Comparison of ENCODE assay signal across 1 mouse cellular context in genomic region chr15:79140866-79141565, GRCm38 (mm10).
TF ChIP-seq lines count a peak whose summit lies in the region.

Polr2f (plus strand) TSS chr15:79141009.
1700088E04Rik (minus strand) TSS chr15:79141253.

TF ChIP-seq in MEL, 35 proteins besides CTCF, POLR2A, EP300 and RAD21 (continued from another document):
- TF ChIP-seq HCFC1 (IDR thresholded peaks at IDR 0.05; ENCODE audit: low read depth, low read length) (peak; percentile 87), ELF1 (IDR thresholded peaks at IDR 0.05; ENCODE audit: low read depth, low read length) (peak; percentile 98), RCOR1 (IDR thresholded peaks at IDR 0.05; ENCODE audit: low read depth, low read length) (no peak), MAFK (IDR thresholded peaks at IDR 0.05; ENCODE audit: borderline replicate concordance, low read depth, low read length) (no peak), GABPA (IDR thresholded peaks at IDR 0.05; ENCODE audit: low read depth, low read length) (no peak), NRF1 (IDR thresholded peaks at IDR 0.05; ENCODE audit: insufficient read depth, low read depth, low read length, poor library complexity, severe bottlenecking) (peak; percentile 95), E2F4 (IDR thresholded peaks at IDR 0.05; ENCODE audit: borderline replicate concordance, low read depth, low read length) (no peak), TCF12 (IDR thresholded peaks at IDR 0.05; ENCODE audit: low read depth, low read length) (no peak; the same call in 1 of the 2 replicates), MEF2A (IDR thresholded peaks at IDR 0.05; ENCODE audit: extremely low read depth, insufficient replicate concordance, low read depth, low read length, poor library complexity, severe bottlenecking) (no peak), BHLHE40 (IDR thresholded peaks at IDR 0.05; ENCODE audit: borderline replicate concordance, low read depth, low read length) (no peak), CHD2 (IDR thresholded peaks at IDR 0.05; ENCODE audit: low read length) (no peak), SMC3 (IDR thresholded peaks at IDR 0.05; ENCODE audit: low read depth, low read length) (no peak)
